Mouse (Mus musculus): ENCODE data around the gene Brd7. TPM values are rescaled to one million over a fixed set of nuclear protein-coding genes. Genes with fewer than 3 reads are reported as not detected.

Brd7 gene
- polyA plus RNA-seq, 2 experiments, result 27.5 to 35.5 TPM

DNA sequence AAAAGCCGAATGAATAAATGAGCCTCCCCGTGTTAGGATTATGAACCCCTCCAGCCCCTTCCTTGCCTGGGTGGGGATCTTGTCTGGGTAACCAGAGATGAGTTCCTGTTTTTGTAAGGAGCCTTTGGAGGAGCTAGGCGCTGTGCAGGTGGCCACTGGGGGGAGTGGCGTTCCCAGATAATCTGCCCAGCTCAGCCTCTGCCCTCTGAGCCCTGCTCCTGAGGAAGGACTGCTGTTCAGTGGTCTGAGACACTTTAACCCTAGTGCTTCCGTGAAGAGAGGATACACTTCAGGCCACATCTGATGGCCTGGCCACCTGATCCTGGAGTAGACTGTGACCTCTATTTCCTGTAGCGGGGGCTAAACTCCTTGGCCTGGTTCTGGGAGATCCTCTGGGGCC, 7.2 kb upstream of the Brd7 start:
- H3K9me3 ChIP-seq (ENCODE audit: control insufficient read depth, low read length), result no peaks in the 10 kb centered on the region
- H3K27me3 ChIP-seq (ENCODE audit: control insufficient read depth, insufficient read depth, low read length), result no peaks in the 10 kb centered on the region; the same call in 1 of the 2 replicates
- no peak overlapping the region for H3K9ac ChIP-seq (replicated peaks)
- no peaks in the 10 kb centered on the region for H3K36me3 ChIP-seq (replicated peaks; ENCODE audit: control insufficient read depth, insufficient read depth, low read depth)
- no peak overlapping the region for H3K27ac ChIP-seq
- WGBS (ENCODE audit: insufficient replicate concordance), result 15% methylated on average over 6 of the region's 6 CpGs
- no peak overlapping the region for H3K4me3 ChIP-seq (ENCODE audit: insufficient read depth in 1 of 2, low read depth in 2 of 2, low read length in 2 of 2)
- DNase-seq (ENCODE audit: low read depth in 3 of 3, low spot score in 3 of 3) (no peak), ATAC-seq (ENCODE audit: insufficient read depth) (no peak)
- no peaks in the 10 kb centered on the region for H3K4me1 ChIP-seq (replicated peaks; ENCODE audit: control insufficient read depth in 2 of 2, insufficient read depth in 2 of 2, low read length in 1 of 2)
- TF ChIP-seq EP300 (IDR thresholded peaks at IDR 0.05; ENCODE audit: low read depth), result no peak
- peak; percentile 50 for TF ChIP-seq CTCF (IDR thresholded peaks at IDR 0.05; ENCODE audit: low read depth)
- no peak overlapping the region for H3K4me2 ChIP-seq (ENCODE audit: low read depth)

DNA sequence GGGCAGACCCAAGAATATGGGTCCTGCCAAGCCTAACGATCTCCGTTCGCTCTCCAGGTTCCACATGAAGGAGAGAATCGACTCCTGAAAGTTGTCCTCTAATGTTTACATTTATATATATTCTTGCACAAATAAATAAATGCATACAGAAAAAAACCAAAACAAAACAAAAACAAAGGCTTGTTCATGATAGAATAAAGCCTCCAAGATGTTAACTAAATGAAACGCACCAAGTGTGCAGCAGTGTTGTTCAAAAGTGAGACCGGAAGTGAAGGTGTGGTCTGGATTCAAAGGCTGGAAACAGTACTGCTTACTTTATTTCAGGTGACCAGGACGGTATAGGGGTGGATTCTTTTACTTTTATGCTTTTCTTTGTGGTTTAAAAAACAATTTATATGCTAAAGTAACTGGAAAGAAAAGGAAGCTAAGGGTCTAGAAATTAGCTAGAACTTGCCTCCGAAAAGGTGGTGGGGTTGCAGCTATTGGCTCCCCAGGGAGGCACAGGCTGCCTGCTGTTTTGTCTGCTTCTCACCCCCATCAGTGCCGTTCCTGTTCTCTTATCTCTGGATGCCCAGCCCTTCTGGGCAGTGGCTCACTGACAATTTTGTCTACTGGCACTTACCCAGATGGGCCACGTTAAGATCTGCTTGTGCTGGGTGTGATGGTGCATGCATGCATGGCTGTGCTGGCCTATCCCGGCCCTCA, 604 bp upstream of the Brd7 start:
- H3K27ac ChIP-seq, result peak overlapping the region; percentile 89
- H3K4me3 ChIP-seq (ENCODE audit: insufficient read depth in 1 of 2, low read depth in 2 of 2, low read length in 2 of 2), result peak overlapping the region; percentile 86 to 95
- H3K9ac ChIP-seq (replicated peaks), result peak overlapping the region; percentile 96
- DNase-seq (ENCODE audit: low read depth in 3 of 3, low spot score in 3 of 3) (peak; percentile 73 to 81 (median 81)), ATAC-seq (ENCODE audit: insufficient read depth) (peak; percentile 87)
- whole genome bisulfite sequencing (ENCODE audit: insufficient replicate concordance), result 8% methylated on average over 11 of the region's 11 CpGs
- H3K4me1 ChIP-seq (replicated peaks; ENCODE audit: control insufficient read depth in 2 of 2, insufficient read depth in 2 of 2, low read length in 1 of 2), result peaks cover 15 to 23% of the 10 kb centered on the region in 2 experiments
- peak overlapping the region; percentile 79 for H3K4me2 ChIP-seq (ENCODE audit: low read depth)
- no peaks in the 10 kb centered on the region; the same call in 1 of the 2 replicates for H3K27me3 ChIP-seq (ENCODE audit: control insufficient read depth, insufficient read depth, low read length)
- TF ChIP-seq EP300 (IDR thresholded peaks at IDR 0.05; ENCODE audit: low read depth) (peak; percentile 76), CTCF (IDR thresholded peaks at IDR 0.05; ENCODE audit: low read depth) (no peak)
- H3K9me3 ChIP-seq (ENCODE audit: control insufficient read depth, low read length), result no peaks in the 10 kb centered on the region
- peaks cover 16% of the 10 kb centered on the region for H3K36me3 ChIP-seq (replicated peaks; ENCODE audit: control insufficient read depth, insufficient read depth, low read depth)

DNA sequence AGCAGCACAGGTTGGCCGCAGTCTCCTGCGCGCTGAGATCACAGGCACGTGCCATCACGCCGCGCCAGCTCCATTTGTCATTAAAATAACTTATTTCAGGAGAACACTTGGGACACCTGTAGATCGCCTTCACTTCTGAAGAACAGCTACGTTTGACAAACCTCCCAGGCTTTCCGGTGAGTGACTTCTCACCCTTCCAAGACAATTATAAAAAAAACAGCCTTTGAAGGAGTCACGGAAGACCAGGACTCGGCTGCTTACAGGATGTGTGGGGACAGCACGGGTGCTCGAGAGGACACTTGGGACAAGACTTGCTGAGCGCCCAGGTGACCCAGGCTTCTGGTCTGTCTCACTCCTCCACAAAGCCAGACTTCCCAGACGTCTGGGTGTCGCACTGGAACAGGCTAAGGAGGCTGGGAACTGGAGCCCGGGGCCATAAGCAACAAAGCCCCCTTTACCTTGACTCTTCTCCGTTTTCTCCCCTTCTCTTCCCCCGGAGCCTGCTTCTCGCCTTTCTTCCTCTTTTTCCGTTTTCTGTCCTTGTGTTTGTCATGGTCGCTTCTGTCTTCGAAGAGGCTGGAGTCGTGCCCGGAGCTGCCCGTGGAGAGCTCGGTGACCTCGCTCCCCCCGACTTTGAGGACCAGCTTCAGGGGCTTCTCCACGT, 818 bp downstream of the Brd7 start:
- Histone ChIP-seq H3K9ac (replicated peaks) (peak overlapping the region; percentile 96), H3K4me3 (ENCODE audit: insufficient read depth in 1 of 2, low read depth in 2 of 2, low read length in 2 of 2) (peak overlapping the region; percentile 86 to 95), H3K27ac (peak overlapping the region; percentile 57), H3K27me3 (ENCODE audit: control insufficient read depth, insufficient read depth, low read length) (no peaks in the 10 kb centered on the region; the same call in 1 of the 2 replicates), H3K4me1 (replicated peaks; ENCODE audit: control insufficient read depth in 2 of 2, insufficient read depth in 2 of 2, low read length in 1 of 2) (peaks cover 15 to 23% of the 10 kb centered on the region in 2 experiments), H3K36me3 (replicated peaks; ENCODE audit: control insufficient read depth, insufficient read depth, low read depth) (peaks cover 29% of the 10 kb centered on the region), H3K9me3 (ENCODE audit: control insufficient read depth, low read length) (no peaks in the 10 kb centered on the region), H3K4me2 (ENCODE audit: low read depth) (peak overlapping the region; percentile 86)
- DNase-seq (ENCODE audit: low read depth in 3 of 3, low spot score in 3 of 3), result peak in 1 of 3 experiments; percentile 10
- 1% methylated on average over 31 of the region's 31 CpGs for WGBS (ENCODE audit: insufficient replicate concordance)
- no peak for ATAC-seq (ENCODE audit: insufficient read depth)
- no peak for TF ChIP-seq EP300 (IDR thresholded peaks at IDR 0.05; ENCODE audit: low read depth)
- TF ChIP-seq CTCF (IDR thresholded peaks at IDR 0.05; ENCODE audit: low read depth), result no peak

DNA sequence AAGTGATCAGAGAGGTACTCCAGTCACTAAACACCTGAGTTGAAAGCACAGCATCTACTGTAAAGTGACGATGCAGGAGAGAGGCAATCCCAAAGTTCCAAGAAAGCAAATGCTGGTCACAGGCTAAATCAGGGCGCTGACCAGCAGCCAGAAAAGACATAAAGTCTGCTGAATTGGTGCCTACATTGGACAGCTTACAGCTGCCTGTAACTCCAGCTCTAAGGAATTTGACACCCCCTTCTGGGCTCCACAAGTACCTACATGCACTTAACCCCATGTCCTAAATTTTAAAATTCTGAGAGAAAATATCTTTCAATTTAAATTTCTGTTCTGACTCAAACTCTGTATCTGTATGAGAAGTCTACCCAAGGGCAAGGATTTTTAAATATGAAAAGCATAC, 2.0 kb downstream of the Brd7 start:
- Histone ChIP-seq H3K27ac (no peak overlapping the region), H3K36me3 (replicated peaks; ENCODE audit: control insufficient read depth, insufficient read depth, low read depth) (peaks cover 40% of the 10 kb centered on the region), H3K4me1 (replicated peaks; ENCODE audit: control insufficient read depth in 2 of 2, insufficient read depth in 2 of 2, low read length in 1 of 2) (peaks cover 15 to 23% of the 10 kb centered on the region in 2 experiments), H3K4me2 (ENCODE audit: low read depth) (peak overlapping the region; percentile 86), H3K4me3 (ENCODE audit: insufficient read depth in 1 of 2, low read depth in 2 of 2, low read length in 2 of 2) (peak overlapping the region; percentile 19 to 95; a peak in 3 of 4 replicates), H3K9me3 (ENCODE audit: control insufficient read depth, low read length) (no peaks in the 10 kb centered on the region), H3K9ac (replicated peaks) (peak overlapping the region; percentile 96), H3K27me3 (ENCODE audit: control insufficient read depth, insufficient read depth, low read length) (no peaks in the 10 kb centered on the region)
- WGBS (ENCODE audit: insufficient replicate concordance), result 75% methylated on average over 2 of the region's 2 CpGs
- ATAC-seq (ENCODE audit: insufficient read depth) (no peak), DNase-seq (ENCODE audit: low read depth in 3 of 3, low spot score in 3 of 3) (no peak)
- TF ChIP-seq CTCF (IDR thresholded peaks at IDR 0.05; ENCODE audit: low read depth) (peak; percentile 30; the same call in 1 of the 2 replicates), EP300 (IDR thresholded peaks at IDR 0.05; ENCODE audit: low read depth) (no peak)

GRCm38 (mm10) chr8:88357946-88358345, 4.0 kb downstream of the Brd7 start:
- TF ChIP-seq CTCF (IDR thresholded peaks at IDR 0.05; ENCODE audit: low read depth) (peak; percentile 18; the same call in 1 of the 2 replicates), EP300 (IDR thresholded peaks at IDR 0.05; ENCODE audit: low read depth) (no peak)
- no peak overlapping the region for H3K4me2 ChIP-seq (ENCODE audit: low read depth)
- H3K36me3 ChIP-seq (replicated peaks; ENCODE audit: control insufficient read depth, insufficient read depth, low read depth), result peaks cover 54% of the 10 kb centered on the region
- H3K27me3 ChIP-seq (ENCODE audit: control insufficient read depth, insufficient read depth, low read length), result no peaks in the 10 kb centered on the region
- H3K9me3 ChIP-seq (ENCODE audit: control insufficient read depth, low read length), result no peaks in the 10 kb centered on the region
- peaks cover 9 to 15% of the 10 kb centered on the region in 2 experiments for H3K4me1 ChIP-seq (replicated peaks; ENCODE audit: control insufficient read depth in 2 of 2, insufficient read depth in 2 of 2, low read length in 1 of 2)
- 77% methylated on average over 5 of the region's 5 CpGs for WGBS (ENCODE audit: insufficient replicate concordance)
- H3K4me3 ChIP-seq (ENCODE audit: insufficient read depth in 1 of 2, low read depth in 2 of 2, low read length in 2 of 2), result no peak overlapping the region
- H3K9ac ChIP-seq (replicated peaks), result no peak overlapping the region
- DNase-seq (ENCODE audit: low read depth in 3 of 3, low spot score in 3 of 3) (no peak), ATAC-seq (ENCODE audit: insufficient read depth) (no peak)
- H3K27ac ChIP-seq, result no peak overlapping the region

All from liver, embryonic 14.5 days (tissue).